Mouse (Mus musculus) hindbrain, embryonic 14.5 days (tissue): ENCODE data around the gene Usp32. TPM values are rescaled to one million over a fixed set of nuclear protein-coding genes. Genes with fewer than 3 reads are reported as not detected.
A peak's percentile ranks its signal among the peaks of the same experiment; 100 is the strongest.

Experiments
- ATAC-seq: fragments of 200-750 bp; cut with Nextera tagmentation; 2 replicates; pipeline ENCODE4 v1.8.0; 2017; ENCODE audit warnings: moderate number of reproducible peaks, mild to moderate bottlenecking, moderate TSS enrichment, moderate library complexity; ENCODE audit not compliant: low FRiP score
- DNase-seq: peaks from one replicate; pipeline ENCODE4 v3.0.0-alpha.2; 2015; ENCODE audit warnings: low spot score
- H3K27ac ChIP-seq: fragments of 300-500 bp; sonication (generic); 2 replicates; pipeline ENCODE4 v1.5.1; 2014; ENCODE audit warnings: mild to moderate bottlenecking, moderate library complexity
- H3K27me3 ChIP-seq: fragments of 300-500 bp; sonication (generic); 2 replicates; pipeline ENCODE4 v1.6.1; 2014; ENCODE audit warnings: mild to moderate bottlenecking, low read length, mixed read lengths; ENCODE audit not compliant: control insufficient read depth, insufficient read depth
- H3K36me3 ChIP-seq: fragments of 300-500 bp; sonication (generic); replicated peaks from 2 replicates; pipeline ENCODE4 v1.6.1; 2014; ENCODE audit not compliant: control insufficient read depth, insufficient read depth
- H3K4me1 ChIP-seq: fragments of 300-500 bp; sonication (generic); replicated peaks from 2 replicates; pipeline ENCODE4 v1.6.1; 2014; ENCODE audit warnings: antibody characterized with exemption, low read length, mixed read lengths; ENCODE audit not compliant: control insufficient read depth, insufficient read depth
- H3K4me2 ChIP-seq: fragments of 300-500 bp; sonication (generic); replicated peaks from 2 replicates; pipeline ENCODE4 v1.6.1; 2014; ENCODE audit warnings: mild to moderate bottlenecking, moderate library complexity
- H3K4me3 ChIP-seq: fragments of 300-500 bp; sonication (generic); replicated peaks from 2 replicates; pipeline ENCODE4 v1.5.1; 2014; ENCODE audit warnings: mild to moderate bottlenecking, low read length
- H3K9ac ChIP-seq: fragments of 300-500 bp; sonication (generic); 2 replicates; pipeline ENCODE4 v1.6.1; 2014
- H3K9me3 ChIP-seq: fragments of 300-500 bp; sonication (generic); 2 replicates; pipeline ENCODE4 v1.6.1; 2016; ENCODE audit warnings: low read length; ENCODE audit not compliant: control insufficient read depth
- WGBS: fragments of 180-500 bp; shearing (Covaris S2); extraction: QIAGEN DNeasy Blood & Tissue Kit; methylation state at CpG from one replicate; pipeline ENCODE4 v1.1.7; 2014; 5-methylcytosine and 5-hydroxymethylcytosine counted together
- polyA plus RNA-seq: library from polyadenylated mRNA; unstranded; fragments of >200 nt; fragmentation: Nextera tagmentation; extraction: Ambion mirVana; gene quantifications from 2 replicates; pipeline ENCODE4 v1.2.1, GENCODE M21; 2014

The Usp32 gene
- 17.3 and 18.8 TPM in 2 replicates for polyA plus RNA-seq

DNA sequence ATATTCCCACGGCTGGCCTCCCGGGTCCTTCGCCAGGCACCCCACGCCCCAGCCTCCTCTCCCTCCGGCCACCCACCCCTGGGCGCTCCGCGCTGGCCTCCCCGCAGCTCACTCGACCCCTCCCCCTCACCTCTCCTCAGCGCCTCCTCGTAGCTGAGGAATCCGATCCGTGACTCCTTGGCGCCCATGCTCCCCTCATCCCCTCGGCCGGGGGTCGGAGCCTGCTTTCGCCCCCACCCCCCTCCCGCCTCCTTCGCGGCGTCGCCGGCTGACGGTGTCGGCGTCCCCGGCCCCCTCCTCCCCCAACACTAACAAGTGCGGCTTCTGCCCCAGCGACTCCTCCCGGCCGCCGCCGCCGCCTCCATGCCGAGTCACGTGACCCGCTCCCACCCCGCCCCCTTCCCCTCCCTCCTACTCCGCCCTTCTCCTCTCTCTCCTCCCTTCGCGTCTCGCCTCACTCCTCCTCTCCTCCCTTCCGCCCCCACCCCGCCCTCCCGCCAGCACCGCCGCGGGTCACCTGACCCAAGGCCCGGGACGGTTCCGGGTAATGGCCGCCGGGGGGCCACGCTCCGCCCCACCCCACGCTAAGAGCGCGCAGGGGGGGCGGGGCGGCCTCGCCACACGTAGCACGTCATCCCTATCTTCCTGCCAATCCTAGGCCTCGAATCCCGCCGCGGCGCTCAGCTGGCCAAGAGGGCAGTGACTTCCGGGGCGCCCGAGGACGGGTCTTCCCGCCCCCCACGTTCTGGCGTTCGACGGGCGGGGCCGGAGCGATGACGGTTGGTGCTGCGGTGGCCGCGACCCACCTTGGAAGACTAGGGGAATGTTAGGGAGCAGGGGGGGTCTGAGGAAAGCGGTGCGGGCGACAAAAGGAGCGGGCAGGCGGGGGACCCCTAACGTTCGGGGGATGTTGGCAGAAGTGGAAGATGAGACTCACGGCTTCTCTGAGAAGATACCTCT is at the start of gene Usp32:
Usp32 (minus strand) TSS at position 581 of the 960 bp plus-strand sequence.
- under 1% methylated on average over 80 of the region's 94 CpGs for WGBS

DNA sequence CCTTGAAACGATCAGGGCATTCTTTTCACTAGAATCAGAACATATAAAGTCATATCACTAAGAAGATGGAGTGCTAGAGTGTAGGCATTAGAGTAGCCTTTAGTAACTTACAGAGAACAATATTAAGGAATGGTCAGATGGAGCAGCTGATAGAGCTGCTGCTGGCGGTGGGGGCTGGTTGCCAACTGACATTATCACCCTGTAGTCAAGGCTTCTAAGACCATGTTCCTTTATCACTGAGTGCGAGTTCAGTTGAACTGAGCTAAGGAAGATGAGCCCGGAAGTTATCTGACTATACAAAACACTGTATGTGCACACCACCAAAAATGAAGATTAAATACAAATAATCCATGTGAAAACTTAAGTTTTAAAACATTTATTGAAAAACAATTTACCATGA is 49.1 kb upstream of the Usp32 start:
- no peak overlapping the region for H3K4me3 ChIP-seq
- H3K9me3 ChIP-seq: no peaks in the 10 kb centered on the region
- H3K36me3 ChIP-seq: peaks cover 57% of the 10 kb centered on the region
- WGBS: 93% methylated on average over 4 of the region's 4 CpGs
- H3K27ac ChIP-seq: no peak overlapping the region
- no peak overlapping the region for H3K4me2 ChIP-seq
- DNase-seq: no peak
- no peaks in the 10 kb centered on the region for H3K4me1 ChIP-seq
- H3K9ac ChIP-seq: no peak overlapping the region
- no peak for ATAC-seq
- no peaks in the 10 kb centered on the region for H3K27me3 ChIP-seq

More for the DNA sequence above, at the start of gene Usp32:
- peaks cover 20% of the 10 kb centered on the region; the same call in 1 of the 2 replicates for H3K4me1 ChIP-seq
- H3K4me3 ChIP-seq: peak within 1 kb of the TSS; percentile 78
- DNase-seq (peak; percentile 97), ATAC-seq (peak; percentile 96)
- peak within 1 kb of the TSS; percentile 87 for H3K9ac ChIP-seq
- no peaks in the 10 kb centered on the region for H3K27me3 ChIP-seq
- no peaks in the 10 kb centered on the region for H3K9me3 ChIP-seq
- H3K27ac ChIP-seq: peak within 1 kb of the TSS; percentile 91
- no peaks in the 10 kb centered on the region for H3K36me3 ChIP-seq
- H3K4me2 ChIP-seq: peak within 1 kb of the TSS; percentile 76

GRCm38 (mm10) chr11:85184839-85185238 is 44.9 kb upstream of the Usp32 start:
- no peak for DNase-seq
- 93% methylated on average over 6 of the region's 6 CpGs for WGBS
- Histone ChIP-seq H3K27me3 (no peaks in the 10 kb centered on the region), H3K4me3 (no peak overlapping the region), H3K4me2 (no peak overlapping the region), H3K36me3 (peaks cover 17% of the 10 kb centered on the region), H3K27ac (no peak overlapping the region), H3K9ac (no peak overlapping the region), H3K4me1 (0 out of 2 replicates have a peak, but pooled peaks cover 5% of the 10 kb centered on the region), H3K9me3 (no peaks in the 10 kb centered on the region)
- ATAC-seq: no peak

GRCm38 (mm10) chr11:85184082-85184481 is 44.1 kb upstream of the Usp32 start:
- H3K9ac ChIP-seq: no peak overlapping the region
- WGBS: 65% methylated on average over 5 of the region's 5 CpGs
- no peak for ATAC-seq
- H3K4me1 ChIP-seq: 0 out of 2 replicates have a peak, but pooled peaks cover 5% of the 10 kb centered on the region
- H3K27ac ChIP-seq: no peak overlapping the region
- no peak overlapping the region for H3K4me3 ChIP-seq
- no peaks in the 10 kb centered on the region for H3K9me3 ChIP-seq
- no peak overlapping the region for H3K4me2 ChIP-seq
- peaks cover 9% of the 10 kb centered on the region for H3K36me3 ChIP-seq
- no peaks in the 10 kb centered on the region for H3K27me3 ChIP-seq
- no peak for DNase-seq

GRCm38 (mm10) chr11:85183284-85183779 is 43.4 kb upstream of the Usp32 start:
- ATAC-seq: peak; percentile 46; the same call in 1 of the 2 replicates
- H3K36me3 ChIP-seq: peaks cover 2% of the 10 kb centered on the region
- WGBS: 25% methylated on average over 13 of the region's 13 CpGs
- H3K4me2 ChIP-seq: peak overlapping the region; percentile 66
- DNase-seq: no peak
- H3K9me3 ChIP-seq: no peaks in the 10 kb centered on the region
- H3K4me3 ChIP-seq: peak overlapping the region; percentile 33
- 0 out of 2 replicates have a peak, but pooled peaks cover 5% of the 10 kb centered on the region for H3K4me1 ChIP-seq
- H3K27ac ChIP-seq: peak overlapping the region; percentile 63
- no peaks in the 10 kb centered on the region for H3K27me3 ChIP-seq
- H3K9ac ChIP-seq: peak overlapping the region; percentile 56

DNA sequence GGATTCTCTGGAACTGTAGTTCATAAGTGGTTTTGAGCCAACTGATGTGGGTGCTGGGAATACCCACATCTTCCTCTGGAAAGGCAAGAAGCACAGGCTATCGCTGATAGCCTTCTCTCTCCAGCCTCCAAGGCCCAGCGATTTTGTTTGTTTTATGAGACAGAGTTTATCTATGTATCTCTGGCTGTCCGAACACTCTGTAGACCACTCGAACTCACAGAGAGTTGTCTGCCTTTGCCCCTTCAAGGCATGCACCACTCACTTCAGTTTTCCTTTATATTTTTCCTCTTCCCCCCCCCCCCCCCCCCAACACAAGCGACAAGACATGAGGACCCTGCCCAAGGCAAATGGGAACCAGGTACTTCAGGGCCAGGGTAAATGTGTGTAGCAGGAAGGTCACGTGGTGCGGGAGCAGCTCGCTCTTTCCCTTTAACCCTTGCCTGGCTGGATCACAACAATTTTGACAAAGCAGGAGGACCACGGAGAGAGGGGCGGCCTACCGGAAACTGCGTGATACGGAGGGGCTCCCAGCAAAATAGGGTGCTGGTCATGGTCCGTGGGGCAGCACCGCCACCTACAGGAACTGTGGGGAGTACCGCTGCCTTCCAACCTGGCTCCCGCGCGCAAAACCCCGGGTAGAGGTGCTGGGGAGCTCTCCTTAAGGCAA is 42.8 kb upstream of the Usp32 start:
- peak overlapping the region; percentile 56 for H3K9ac ChIP-seq
- 0 out of 2 replicates have a peak, but pooled peaks cover 5% of the 10 kb centered on the region for H3K4me1 ChIP-seq
- DNase-seq: peak; percentile 83
- no peaks in the 10 kb centered on the region for H3K36me3 ChIP-seq
- H3K4me3 ChIP-seq: peak overlapping the region; percentile 33
- peak overlapping the region; percentile 63 for H3K27ac ChIP-seq
- H3K9me3 ChIP-seq: no peaks in the 10 kb centered on the region
- peak; percentile 91 for ATAC-seq
- WGBS: 6% methylated on average over 20 of the region's 20 CpGs
- H3K4me2 ChIP-seq: peak overlapping the region; percentile 66
- H3K27me3 ChIP-seq: no peaks in the 10 kb centered on the region

DNA sequence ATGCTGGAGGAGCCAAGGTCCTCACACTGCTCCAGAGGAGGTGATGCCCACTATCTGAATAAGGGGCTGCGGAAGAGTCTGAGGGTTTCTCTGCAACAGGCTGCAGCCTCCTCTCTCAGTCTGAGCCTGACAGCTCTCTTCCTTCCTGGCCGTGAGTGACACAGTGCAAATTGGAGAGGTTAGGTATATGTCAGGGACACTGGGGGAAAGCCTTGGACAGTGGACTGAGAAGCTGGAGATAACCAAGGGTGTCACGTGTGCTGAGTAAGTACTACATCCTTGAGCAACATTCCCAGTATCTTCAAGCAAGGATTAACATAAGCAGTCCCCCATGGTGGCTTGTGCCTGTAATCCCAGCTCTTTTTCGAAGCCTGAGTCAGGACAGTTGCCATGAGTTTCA is 38.5 kb upstream of the Usp32 start:
- H3K4me2 ChIP-seq: no peak overlapping the region
- ATAC-seq: no peak
- H3K9ac ChIP-seq: no peak overlapping the region
- H3K27ac ChIP-seq: no peak overlapping the region
- H3K4me1 ChIP-seq: 0 out of 2 replicates have a peak, but pooled peaks cover 4% of the 10 kb centered on the region
- DNase-seq: no peak
- H3K36me3 ChIP-seq: no peaks in the 10 kb centered on the region
- 81% methylated on average over 4 of the region's 4 CpGs for WGBS
- H3K9me3 ChIP-seq: no peaks in the 10 kb centered on the region
- H3K27me3 ChIP-seq: no peaks in the 10 kb centered on the region
- no peak overlapping the region for H3K4me3 ChIP-seq

GRCm38 (mm10) chr11:85177761-85178160 is 37.8 kb upstream of the Usp32 start:
- no peaks in the 10 kb centered on the region for H3K4me1 ChIP-seq
- no peak overlapping the region for H3K9ac ChIP-seq
- no peaks in the 10 kb centered on the region for H3K9me3 ChIP-seq
- H3K4me3 ChIP-seq: no peak overlapping the region
- H3K36me3 ChIP-seq: no peaks in the 10 kb centered on the region
- DNase-seq (no peak), ATAC-seq (no peak)
- H3K27me3 ChIP-seq: no peaks in the 10 kb centered on the region
- H3K4me2 ChIP-seq: no peak overlapping the region
- whole genome bisulfite sequencing: 83% methylated on average over 6 of the region's 6 CpGs
- H3K27ac ChIP-seq: no peak overlapping the region

- DNase-seq (no peak), ATAC-seq (no peak)
- no peaks in the 10 kb centered on the region for H3K9me3 ChIP-seq
- no peaks in the 10 kb centered on the region for H3K4me1 ChIP-seq
- no peaks in the 10 kb centered on the region for H3K27me3 ChIP-seq
- H3K27ac ChIP-seq: no peak overlapping the region
- H3K4me3 ChIP-seq: no peak overlapping the region
- WGBS: 85% methylated on average over 3 of the region's 3 CpGs
- no peak overlapping the region for H3K9ac ChIP-seq
- no peaks in the 10 kb centered on the region for H3K36me3 ChIP-seq
- no peak overlapping the region for H3K4me2 ChIP-seq
Measured at GRCm38 (mm10) chr11:85175941-85176340, 36.0 kb upstream of the Usp32 start.
